Comparison of ENCODE assay signal across 9 mouse cellular contexts in the genomic region with DNA sequence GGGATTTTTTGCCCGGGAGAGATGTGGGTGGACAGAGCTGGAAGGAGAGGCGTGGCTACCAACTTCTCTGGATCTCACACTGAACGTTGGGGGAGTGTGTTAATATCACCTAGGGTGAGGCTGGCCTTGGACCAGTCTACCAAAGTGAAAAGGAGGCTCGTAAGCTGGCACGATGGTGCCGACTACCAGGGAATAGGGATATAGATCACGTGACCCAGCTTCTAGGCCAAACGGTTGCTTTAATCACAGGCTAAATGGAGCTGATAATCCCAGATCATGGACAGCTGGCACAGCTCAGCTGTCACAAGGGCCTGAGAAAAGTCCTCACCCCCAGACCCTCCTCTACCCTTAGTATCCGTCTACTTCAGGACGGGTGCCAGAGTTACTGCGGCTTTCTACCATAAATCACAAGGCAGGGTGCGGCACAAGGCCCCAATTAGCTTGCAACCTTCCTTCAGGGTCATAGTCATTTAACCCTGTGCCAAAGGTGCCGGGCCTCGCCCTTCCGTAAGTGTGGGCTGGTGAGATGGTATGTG. TPM values are rescaled to one million over a fixed set of nuclear protein-coding genes. Genes with fewer than 3 reads are reported as not detected.
DNase-seq lines count a peak whose midpoint lies in the region; ATAC-seq lines count a peak whose summit lies in the region.
"Had no signal": no experiment of that assay in that cellular context is flagged by ENCODE, and none has a peak within 500 bp of the region (broad histone marks: within the 10 kb centered on the region; RNA-seq: fewer than 3 reads in every experiment).

No protein-coding gene starts in this region.

- intact Hi-C loops in left cerebral cortex, postnatal 4 days (cut with DNase I), result no loop called here
- intact Hi-C loops in left cerebral cortex, postnatal 36 days (cut with DNase I), result no loop called here

- DNase-seq in left cerebral cortex, postnatal 4 days, result peak; percentile 16
- DNase-seq in left cerebral cortex, postnatal 36 days (ENCODE audit: low spot score in 2 of 2), result no peak
- peak; percentile 65 for DNase-seq in kidney, postnatal 14 days
- DNase-seq in retina, postnatal 7 days (ENCODE audit: low read depth, low spot score), result peak; percentile 72
- DNase-seq in right cerebral cortex, postnatal 25 days, result no peak
- DNase-seq in thymus, postnatal 0 days (ENCODE audit: low spot score), result no peak
- DNase-seq: gastrocnemius, postnatal 10 days; liver, postnatal 0 days had no signal

- ATAC-seq in common myeloid progenitor, adult 5-6 weeks (replicated peaks; ENCODE audit: low read depth, poor library complexity, severe bottlenecking), result peak; percentile 17; the same call in 1 of the 2 replicates
- ATAC-seq: liver, postnatal 0 days had no signal

RNA-seq across cellular contexts. Expression of a gene that starts 51.1 kb away (rescaled TPM):
- 10 to 100 TPM; 73.7 to 78.2 TPM for total RNA-seq in left cerebral cortex, postnatal 4 days (2021)
- total RNA-seq in left cerebral cortex, postnatal 36 days (2021), result 100 to 1,000 TPM; 117 to 118 TPM
- 11.4 and 14.8 TPM in 2 replicates for total RNA-seq in common myeloid progenitor, adult 5-6 weeks (2017)
- polyA plus RNA-seq in thymus, postnatal 0 days (2015; fragmentation: Nextera tagmentation; extraction: Ambion mirVana), result 35.0 and 36.6 TPM in 2 replicates

Comparison
In these comparisons a context has a peak if more than half of its experiments do, and no peak if none do; other contexts are left out.
1. DNase-seq: peak in left cerebral cortex, postnatal 4 days (single experiment), kidney, postnatal 14 days (single experiment) and retina, postnatal 7 days (single experiment); none in left cerebral cortex, postnatal 36 days (0 of 2), right cerebral cortex, postnatal 25 days (single experiment) and thymus, postnatal 0 days (single experiment).